Mouse (Mus musculus) cerebellum, adult 9-10 months (tissue): ENCODE data around the gene Neurog1.

ENCODE experiments used
- DNase-seq: peaks from one replicate; pipeline ENCODE4 v3.0.0; 2022

The Neurog1 gene

GRCm38 (mm10) chr13:56251924-56252619, at the start of gene Neurog1:
Neurog1 (minus strand) TSS chr13:56252163.
- peak; percentile 3 for DNase-seq

GRCm38 (mm10) chr13:56299336-56299735, 47.4 kb upstream of the Neurog1 start:
- no peak for DNase-seq

GRCm38 (mm10) chr13:56296659-56297020, 44.7 kb upstream of the Neurog1 start:
- DNase-seq: no peak

- peak; percentile 11 for DNase-seq
These were observed 44.1 kb upstream of the Neurog1 start, which contains the start of gene Cxcl14 for GRCm38 (mm10) chr13:56295943-56296658. Cxcl14 (minus strand) TSS chr13:56296551.

GRCm38 (mm10) chr13:56295586-56295942, 43.6 kb upstream of the Neurog1 start:
- DNase-seq: no peak

- peak; percentile 21 for DNase-seq
These were observed 42.9 kb upstream of the Neurog1 start for GRCm38 (mm10) chr13:56294908-56295307.

- DNase-seq: no peak
These were observed 38.0 kb upstream of the Neurog1 start for GRCm38 (mm10) chr13:56289998-56290397.

GRCm38 (mm10) chr13:56289261-56289660, 37.3 kb upstream of the Neurog1 start:
- DNase-seq: no peak

- no peak for DNase-seq
These were observed 36.6 kb upstream of the Neurog1 start for GRCm38 (mm10) chr13:56288601-56289000.

GRCm38 (mm10) chr13:56287091-56287490, 35.1 kb upstream of the Neurog1 start:
- no peak for DNase-seq

GRCm38 (mm10) chr13:56283321-56283720, 31.4 kb upstream of the Neurog1 start:
- no peak for DNase-seq

- DNase-seq: no peak
These were observed 28.4 kb upstream of the Neurog1 start for GRCm38 (mm10) chr13:56280356-56280755.

- peak; percentile 76 for DNase-seq
These were observed 27.5 kb upstream of the Neurog1 start for GRCm38 (mm10) chr13:56279439-56279838.

GRCm38 (mm10) chr13:56275171-56275570, 23.2 kb upstream of the Neurog1 start:
- no peak for DNase-seq

- no peak for DNase-seq
These were observed 18.2 kb upstream of the Neurog1 start for GRCm38 (mm10) chr13:56270124-56270523.

- DNase-seq: no peak
These were observed 15.4 kb upstream of the Neurog1 start for GRCm38 (mm10) chr13:56267396-56267795.

- peak; percentile 10 for DNase-seq
These were observed 14.5 kb upstream of the Neurog1 start for GRCm38 (mm10) chr13:56266435-56266834.

- no peak for DNase-seq
These were observed 13.7 kb upstream of the Neurog1 start for GRCm38 (mm10) chr13:56265661-56266060.

- DNase-seq: no peak
These were observed 10.3 kb upstream of the Neurog1 start for GRCm38 (mm10) chr13:56262269-56262668.

- no peak for DNase-seq
These were observed 8.4 kb upstream of the Neurog1 start for GRCm38 (mm10) chr13:56260344-56260780.

GRCm38 (mm10) chr13:56259926-56260250, 7.9 kb upstream of the Neurog1 start:
- no peak for DNase-seq

- no peak for DNase-seq
These were observed 7.3 kb upstream of the Neurog1 start for GRCm38 (mm10) chr13:56259021-56259925.
